Comparison of ENCODE assay signal across 8 mouse cellular contexts in genomic region chr9:118082575-118083431, GRCm38 (mm10). TPM values are rescaled to one million over a fixed set of nuclear protein-coding genes. Genes with fewer than 3 reads are reported as not detected.
A peak's percentile ranks its signal among the peaks of the same experiment; 100 is the strongest.
DNase-seq lines count a peak whose midpoint lies in the region; ATAC-seq and TF ChIP-seq lines count a peak whose summit lies in the region.

No protein-coding gene starts in this region.

- ATAC-seq in forebrain, embryonic 13.5 days = no peak
- ATAC-seq in liver, embryonic 13.5 days (ENCODE audit: low read depth) = peak; percentile 66

- peaks cover 11% of the 10 kb centered on the region for H3K4me1 ChIP-seq in forebrain, embryonic 13.5 days
- H3K4me1 ChIP-seq in liver, embryonic 13.5 days (replicated peaks) = peaks cover 5% of the 10 kb centered on the region; the same call in 1 of the 2 replicates

- WGBS in forebrain, embryonic 13.5 days = 27% methylated on average over 22 of the region's 22 CpGs
- 18% methylated on average over 22 of the region's 22 CpGs for WGBS in liver, embryonic 13.5 days (ENCODE audit: insufficient replicate concordance)

- H3K4me2 ChIP-seq in forebrain, embryonic 13.5 days = peak overlapping the region; percentile 51
- peak overlapping the region; percentile 64 for H3K4me2 ChIP-seq in liver, embryonic 13.5 days

- no peak for TF ChIP-seq CTCF in gastrocnemius, adult 2 months (IDR thresholded peaks at IDR 0.05)

- peak overlapping the region; percentile 19; the same call in 1 of the 2 replicates for H3K4me3 ChIP-seq in forebrain, embryonic 13.5 days
- peak overlapping the region; percentile 47 for H3K4me3 ChIP-seq in liver, embryonic 13.5 days (replicated peaks)
- no peak overlapping the region for H3K4me3 ChIP-seq in gastrocnemius, adult 2 months

- no peaks in the 10 kb centered on the region for H3K36me3 ChIP-seq in forebrain, embryonic 13.5 days (ENCODE audit: poor library complexity, severe bottlenecking)
- H3K36me3 ChIP-seq in liver, embryonic 13.5 days = no peaks in the 10 kb centered on the region
- H3K36me3 ChIP-seq in splenic B cell, adult 2 months (ENCODE audit: control insufficient read depth, insufficient read depth, low read length, poor library complexity, severe bottlenecking) = no peaks in the 10 kb centered on the region

- no peaks in the 10 kb centered on the region for H3K27me3 ChIP-seq in forebrain, embryonic 13.5 days
- H3K27me3 ChIP-seq in liver, embryonic 13.5 days = no peaks in the 10 kb centered on the region
- H3K27me3 ChIP-seq in splenic B cell, adult 2 months (ENCODE audit: control insufficient read depth, insufficient read depth, low read length, poor library complexity, severe bottlenecking) = no peaks in the 10 kb centered on the region

- H3K9me3 ChIP-seq in forebrain, embryonic 13.5 days (replicated peaks) = no peaks in the 10 kb centered on the region
- no peaks in the 10 kb centered on the region for H3K9me3 ChIP-seq in liver, embryonic 13.5 days (replicated peaks)

- DNase-seq in retina, postnatal 1 day = peak; percentile 22
- DNase-seq in retina, embryonic 14.5 days (ENCODE audit: low spot score) = no peak
- DNase-seq in liver, embryonic 13.5 days = no peak
- DNase-seq in splenic B cell, adult 2 months (ENCODE audit: low read depth, low spot score) = peak; percentile 8
- no peak for DNase-seq in gastrocnemius, adult 2 months
- DNase-seq in spleen, adult 18-20 months = no peak
- DNase-seq in right cerebral cortex, postnatal 25 days = no peak

- H3K9ac ChIP-seq in forebrain, embryonic 13.5 days = peak overlapping the region; percentile 46; the same call in 1 of the 2 replicates
- peak overlapping the region; percentile 54 for H3K9ac ChIP-seq in liver, embryonic 13.5 days

- intact Hi-C loops in gastrocnemius, adult 2 months (cut with DNase I) = no loop called here

- H3K27ac ChIP-seq in forebrain, embryonic 13.5 days = peak overlapping the region; percentile 57
- no peak overlapping the region for H3K27ac ChIP-seq in liver, embryonic 13.5 days
- no peak overlapping the region for H3K27ac ChIP-seq in gastrocnemius, adult 2 months

RNA-seq across cellular contexts. Expression of gene Azi2, which starts 42.5 kb away (rescaled TPM):
- 73.7 and 75.2 TPM in 2 replicates for polyA plus RNA-seq in forebrain, embryonic 13.5 days (2015; fragmentation: Nextera tagmentation; extraction: Ambion mirVana)
- 38.9 and 48.0 TPM in 2 replicates for polyA plus RNA-seq in liver, embryonic 13.5 days (2015; fragmentation: Nextera tagmentation; extraction: Ambion mirVana)
- total RNA-seq in gastrocnemius, adult 2 months (2021) = 10 to 100 TPM; 30.9 to 41.3 TPM

Comparison
In these comparisons a context has a peak if more than half of its experiments do, and no peak if none do; other contexts are left out.
1. DNase-seq: peak in retina, postnatal 1 day (single experiment) and splenic B cell, adult 2 months (single experiment); none in retina, embryonic 14.5 days (single experiment), liver, embryonic 13.5 days (single experiment), gastrocnemius, adult 2 months (single experiment), spleen, adult 18-20 months (0 of 2) and right cerebral cortex, postnatal 25 days (single experiment).